Mouse (Mus musculus) embryonic facial prominence, embryonic 11.5 days (tissue): ENCODE results near the gene Rsph4a. TPM values are rescaled to one million over a fixed set of nuclear protein-coding genes. Genes with fewer than 3 reads are reported as not detected.

Experiments
- ATAC-seq: fragments of 200-750 bp; cut with Nextera tagmentation; replicated peaks from 2 replicates; pipeline ENCODE4 v1.8.0; 2017; ENCODE audit warnings: low read depth; ENCODE audit not compliant: insufficient number of reproducible peaks, low FRiP score, low TSS enrichment
- DNase-seq: peaks from one replicate; pipeline ENCODE4 v3.0.0-alpha.2; 2015; ENCODE audit warnings: low spot score
- H3K27ac ChIP-seq: fragments of 300-500 bp; sonication (generic); replicated peaks from 2 replicates; pipeline ENCODE4 v1.5.1; 2014; ENCODE audit warnings: mild to moderate bottlenecking, low read depth, low read length, control low read depth
- H3K27me3 ChIP-seq: fragments of 300-500 bp; sonication (generic); 2 replicates; pipeline ENCODE4 v1.6.1; 2014; ENCODE audit warnings: mild to moderate bottlenecking, low read length, moderate library complexity, mixed read lengths; ENCODE audit not compliant: control insufficient read depth, insufficient read depth
- H3K36me3 ChIP-seq: fragments of 300-500 bp; sonication (generic); replicated peaks from 2 replicates; pipeline ENCODE4 v1.6.1; 2014; ENCODE audit warnings: low read depth, mild to moderate bottlenecking, low read length, moderate library complexity, mixed read lengths; ENCODE audit not compliant: control insufficient read depth, insufficient read depth
- H3K4me1 ChIP-seq: fragments of 300-500 bp; sonication (generic); 2 replicates; pipeline ENCODE4 v1.6.1; 2014; ENCODE audit warnings: low read length, mixed read lengths; ENCODE audit not compliant: control insufficient read depth, insufficient read depth
- H3K4me2 ChIP-seq: fragments of 300-500 bp; sonication (generic); 2 replicates; pipeline ENCODE4 v1.6.1; 2014; ENCODE audit warnings: low read depth, mild to moderate bottlenecking, control low read depth, low read length, moderate library complexity
- H3K4me3 ChIP-seq: fragments of 300-500 bp; sonication (generic); 2 replicates; pipeline ENCODE4 v1.5.1; 2014; ENCODE audit warnings: low read depth, low read length, control low read depth
- H3K9ac ChIP-seq: fragments of 300-500 bp; sonication (generic); replicated peaks from 2 replicates; pipeline ENCODE4 v1.6.1; 2014; ENCODE audit warnings: mild to moderate bottlenecking, control low read depth, low read length
- H3K9me3 ChIP-seq: fragments of 300-500 bp; sonication (generic); replicated peaks from 2 replicates; pipeline ENCODE4 v1.6.1; 2016; ENCODE audit warnings: mild to moderate bottlenecking, low read length, inconsistent platforms, mixed read lengths; ENCODE audit not compliant: control insufficient read depth
- WGBS: fragments of 180-500 bp; shearing (Covaris S2); extraction: QIAGEN DNeasy Blood & Tissue Kit; methylation state at CpG from one replicate; pipeline ENCODE4 v1.1.7; 2014; 5-methylcytosine and 5-hydroxymethylcytosine counted together
- polyA plus RNA-seq: library from polyadenylated mRNA; unstranded; fragments of >200 nt; fragmentation: Nextera tagmentation; extraction: Ambion mirVana; gene quantifications from 2 replicates; pipeline ENCODE4 v1.2.1, GENCODE M21; 2014

Gene Rsph4a
- polyA plus RNA-seq, 1 experiment from 2014 or later: not detected

GRCm38 (mm10) chr10:33940702-33941101 lies 35.8 kb downstream of the Rsph4a start:
- Histone ChIP-seq H3K9ac (no peak overlapping the region), H3K4me2 (no peak overlapping the region), H3K4me1 (no peaks in the 10 kb centered on the region), H3K4me3 (no peak overlapping the region), H3K27ac (no peak overlapping the region), H3K36me3 (peaks cover 2% of the 10 kb centered on the region), H3K27me3 (no peaks in the 10 kb centered on the region), H3K9me3 (no peaks in the 10 kb centered on the region)
- ATAC-seq: no peak
- no peak for DNase-seq

GRCm38 (mm10) chr10:33945390-33945789 lies 40.5 kb downstream of the Rsph4a start:
- H3K9ac ChIP-seq: no peak overlapping the region
- H3K9me3 ChIP-seq: no peaks in the 10 kb centered on the region
- H3K36me3 ChIP-seq: no peaks in the 10 kb centered on the region; the same call in 1 of the 2 replicates
- no peaks in the 10 kb centered on the region for H3K4me1 ChIP-seq
- no peak overlapping the region for H3K4me2 ChIP-seq
- H3K4me3 ChIP-seq: no peak overlapping the region
- ATAC-seq: no peak
- H3K27me3 ChIP-seq: no peaks in the 10 kb centered on the region
- no peak for DNase-seq
- 82% methylated on average over 3 of the region's 3 CpGs for WGBS
- H3K27ac ChIP-seq: no peak overlapping the region

- Histone ChIP-seq H3K4me2 (no peak overlapping the region), H3K9me3 (no peaks in the 10 kb centered on the region), H3K36me3 (no peaks in the 10 kb centered on the region; the same call in 1 of the 2 replicates), H3K4me1 (no peaks in the 10 kb centered on the region), H3K27ac (no peak overlapping the region), H3K27me3 (no peaks in the 10 kb centered on the region), H3K9ac (no peak overlapping the region), H3K4me3 (no peak overlapping the region)
- ATAC-seq (no peak), DNase-seq (no peak)
- 82% methylated on average over 2 of the region's 2 CpGs for WGBS
Observed at GRCm38 (mm10) chr10:33946336-33946735, 41.4 kb downstream of the Rsph4a start.

- H3K4me2 ChIP-seq: peak within 1 kb of the TSS; percentile 50
- 3% methylated on average over 42 of the region's 42 CpGs for WGBS
- H3K27me3 ChIP-seq: no peaks in the 10 kb centered on the region
- no peaks in the 10 kb centered on the region for H3K4me1 ChIP-seq
- no peaks in the 10 kb centered on the region for H3K36me3 ChIP-seq
- ATAC-seq: peak; percentile 94
- H3K9me3 ChIP-seq: no peaks in the 10 kb centered on the region
- peak within 1 kb of the TSS; percentile 85 for H3K4me3 ChIP-seq
- H3K27ac ChIP-seq: 0 out of 2 replicates have a peak within 1 kb of the TSS, but pooled peaks have one; percentile 56
- DNase-seq: peak; percentile 91
- H3K9ac ChIP-seq: peak within 1 kb of the TSS; percentile 96
Observed at GRCm38 (mm10) chr10:33950803-33951583, 46.1 kb downstream of the Rsph4a start, which contains the start of gene Zup1. Gene Zup1, minus strand, starts transcription at chr10:33951269.

- H3K9ac ChIP-seq: no peak overlapping the region
- no peaks in the 10 kb centered on the region for H3K27me3 ChIP-seq
- no peak overlapping the region for H3K4me3 ChIP-seq
- ATAC-seq (no peak), DNase-seq (no peak)
- no peaks in the 10 kb centered on the region for H3K36me3 ChIP-seq
- no peaks in the 10 kb centered on the region for H3K9me3 ChIP-seq
- H3K27ac ChIP-seq: no peak overlapping the region
- WGBS: 78% methylated on average over 3 of the region's 3 CpGs
- H3K4me2 ChIP-seq: no peak overlapping the region
- no peaks in the 10 kb centered on the region for H3K4me1 ChIP-seq
Observed at GRCm38 (mm10) chr10:33952509-33952908, 47.6 kb downstream of the Rsph4a start.

Other genes starting within 250 kb of the Rsph4a start
- gene Sult3a2, start 118.4 kb upstream of the Rsph4a start, polyA plus RNA-seq: not detected in 2 replicates
- not detected in 2 replicates for gene Sult3a1, start 47.4 kb upstream of the Rsph4a start, polyA plus RNA-seq
- 26.2 and 27.9 TPM in 2 replicates for gene Zup1, start 46.2 kb downstream of the Rsph4a start, polyA plus RNA-seq
- gene Rwdd1, start 114.5 kb downstream of the Rsph4a start, polyA plus RNA-seq: 180 and 196 TPM in 2 replicates
- gene Trappc3l, start 132.5 kb downstream of the Rsph4a start, polyA plus RNA-seq: not detected in 2 replicates
- not detected in 2 replicates for gene Calhm4, start 139.2 kb downstream of the Rsph4a start, polyA plus RNA-seq
- gene Calhm5, start 191.4 kb downstream of the Rsph4a start, polyA plus RNA-seq: 0.18 and 0.26 TPM in 2 replicates
- gene Calhm6, start 222.9 kb downstream of the Rsph4a start, polyA plus RNA-seq: 0.95 and 1.0 TPM in 2 replicates